Mouse (Mus musculus): Measurements from ENCODE around the gene Oaz2.

Gene Oaz2

GRCm38 (mm10) chr9:65667701-65668100 lies at the start of gene Oaz2:
Gene Oaz2, plus strand, starts transcription at chr9:65668001.
- DNase-seq (ENCODE audit: low spot score in 2 of 2): no peak

GRCm38 (mm10) chr9:65619311-65619710 lies 48.5 kb upstream of the Oaz2 start:
- no peak for DNase-seq (ENCODE audit: low spot score in 2 of 2)

- peak; percentile 15 to 25 for DNase-seq (ENCODE audit: low spot score in 2 of 2)
Observed at GRCm38 (mm10) chr9:65621196-65621595, 46.6 kb upstream of the Oaz2 start.

GRCm38 (mm10) chr9:65621666-65622065 lies 46.1 kb upstream of the Oaz2 start:
- DNase-seq (ENCODE audit: low spot score in 2 of 2): peak in 1 of 2 experiments; percentile 5

GRCm38 (mm10) chr9:65622826-65623225 lies 45.0 kb upstream of the Oaz2 start:
- DNase-seq (ENCODE audit: low spot score in 2 of 2): no peak

GRCm38 (mm10) chr9:65624266-65624665 lies 43.5 kb upstream of the Oaz2 start:
- no peak for DNase-seq (ENCODE audit: low spot score in 2 of 2)

- peak; percentile 11 to 18 for DNase-seq (ENCODE audit: low spot score in 2 of 2)
Observed at GRCm38 (mm10) chr9:65629025-65629766, 38.6 kb upstream of the Oaz2 start, which contains the start of gene Rbpms2. Gene Rbpms2, plus strand, starts transcription at chr9:65629648.

- DNase-seq (ENCODE audit: low spot score in 2 of 2): peak; percentile 23 to 44
Observed at GRCm38 (mm10) chr9:65629767-65630630, 37.8 kb upstream of the Oaz2 start.

- peak; percentile 15 to 30 for DNase-seq (ENCODE audit: low spot score in 2 of 2)
Observed at GRCm38 (mm10) chr9:65630631-65631353, 37.0 kb upstream of the Oaz2 start.

- DNase-seq (ENCODE audit: low spot score in 2 of 2): no peak
Observed at GRCm38 (mm10) chr9:65631354-65632021, 36.3 kb upstream of the Oaz2 start.

- no peak for DNase-seq (ENCODE audit: low spot score in 2 of 2)
Observed at GRCm38 (mm10) chr9:65635766-65636165, 32.0 kb upstream of the Oaz2 start.

GRCm38 (mm10) chr9:65636926-65637325 lies 30.9 kb upstream of the Oaz2 start:
- DNase-seq (ENCODE audit: low spot score in 2 of 2): no peak

GRCm38 (mm10) chr9:65639065-65639464 lies 28.7 kb upstream of the Oaz2 start:
- no peak for DNase-seq (ENCODE audit: low spot score in 2 of 2)

- no peak for DNase-seq (ENCODE audit: low spot score in 2 of 2)
Observed at GRCm38 (mm10) chr9:65640838-65641410, 26.9 kb upstream of the Oaz2 start.

GRCm38 (mm10) chr9:65641446-65642052 lies 26.3 kb upstream of the Oaz2 start:
- no peak for DNase-seq (ENCODE audit: low spot score in 2 of 2)

GRCm38 (mm10) chr9:65642546-65642945 lies 25.3 kb upstream of the Oaz2 start:
- no peak for DNase-seq (ENCODE audit: low spot score in 2 of 2)

GRCm38 (mm10) chr9:65644960-65645359 lies 22.8 kb upstream of the Oaz2 start:
- DNase-seq (ENCODE audit: low spot score in 2 of 2): no peak

GRCm38 (mm10) chr9:65645984-65646383 lies 21.8 kb upstream of the Oaz2 start:
- no peak for DNase-seq (ENCODE audit: low spot score in 2 of 2)

GRCm38 (mm10) chr9:65646782-65647181 lies 21.0 kb upstream of the Oaz2 start:
- no peak for DNase-seq (ENCODE audit: low spot score in 2 of 2)

- DNase-seq (ENCODE audit: low spot score in 2 of 2): no peak
Observed at GRCm38 (mm10) chr9:65648730-65649129, 19.1 kb upstream of the Oaz2 start.

GRCm38 (mm10) chr9:65649997-65650396 lies 17.8 kb upstream of the Oaz2 start:
- DNase-seq (ENCODE audit: low spot score in 2 of 2): no peak

All from thymus, postnatal 10 days (tissue).